Mouse (Mus musculus): ENCODE measurements around the gene Ippk. TPM values are rescaled to one million over a fixed set of nuclear protein-coding genes. Genes with fewer than 3 reads are reported as not detected.

The Ippk gene
- total and polyA plus RNA-seq, 2 experiments from 2014 or later: 10.9 to 11.9 TPM

DNA sequence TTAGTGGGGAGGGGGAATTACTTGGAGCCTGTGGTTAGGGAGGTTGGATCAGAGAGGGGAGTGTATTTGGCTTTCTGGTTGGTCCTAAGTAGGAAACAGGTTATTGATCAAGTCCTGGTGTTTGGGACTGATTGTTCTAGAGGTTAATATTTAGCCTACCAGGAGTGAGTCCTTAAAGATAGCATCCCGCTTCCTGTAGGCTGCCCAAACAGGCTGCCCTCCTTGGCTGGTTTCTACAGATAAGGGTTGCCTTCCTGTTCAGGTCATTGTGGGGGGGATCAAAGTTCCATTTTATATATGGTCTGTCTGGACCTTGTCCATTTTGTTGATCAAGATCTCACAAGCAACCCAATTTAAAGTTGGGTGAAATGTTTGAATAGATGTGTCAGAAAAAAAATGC is 27.5 kb upstream of the Ippk start:
- 93% methylated on average over 1 of the region's 1 CpGs for WGBS
- Histone ChIP-seq H3K9ac (replicated peaks; ENCODE audit: low read length, poor library complexity, severe bottlenecking) (no peak overlapping the region), H3K4me3 (ENCODE audit: low read depth, low read length) (no peak overlapping the region), H3K4me1 (ENCODE audit: insufficient read depth, low read length) (no peaks in the 10 kb centered on the region), H3K27me3 (ENCODE audit: insufficient read depth, low read length) (no peaks in the 10 kb centered on the region), H3K9me3 (ENCODE audit: low read length) (no peaks in the 10 kb centered on the region), H3K27ac (ENCODE audit: low read depth, low read length) (no peak overlapping the region), H3K36me3 (ENCODE audit: insufficient read depth, low read length) (no peaks in the 10 kb centered on the region), H3K4me2 (ENCODE audit: low read depth, low read length, poor library complexity, severe bottlenecking) (no peak overlapping the region)
- no peak for TF ChIP-seq CTCF (IDR thresholded peaks at IDR 0.05)
- no peak for DNase-seq (ENCODE audit: low spot score)
- ATAC-seq (ENCODE audit: low FRiP score): no peak

DNA sequence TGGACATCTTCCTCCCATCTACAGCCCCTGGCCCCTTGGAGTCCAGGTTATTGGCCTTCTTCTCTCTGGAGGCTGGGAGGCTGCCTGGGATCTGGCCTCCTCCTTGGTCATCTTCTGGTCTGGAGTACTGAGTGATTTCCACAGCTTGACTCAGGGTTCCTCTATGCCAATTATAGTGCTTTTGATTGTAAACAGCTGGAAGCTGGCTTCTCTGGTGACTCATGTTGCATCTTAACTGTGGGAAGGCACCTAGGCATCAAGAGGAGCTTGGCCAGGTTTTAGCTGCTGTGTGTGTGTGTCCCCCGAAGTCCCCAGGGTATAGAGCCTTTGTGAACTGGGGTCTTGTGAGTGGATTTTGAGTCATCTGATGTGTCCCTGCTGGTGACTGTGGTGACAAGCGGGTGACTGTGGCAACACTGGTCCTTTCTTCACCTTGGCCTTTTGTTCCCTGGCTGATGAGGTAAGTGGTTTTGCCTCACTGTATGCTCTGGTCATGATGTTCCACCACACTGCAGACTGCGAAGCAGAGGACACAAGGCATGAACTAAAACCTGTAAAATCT is 26.1 kb upstream of the Ippk start:
- Histone ChIP-seq H3K27ac (ENCODE audit: low read depth, low read length) (no peak overlapping the region), H3K36me3 (ENCODE audit: insufficient read depth, low read length) (no peaks in the 10 kb centered on the region), H3K4me2 (ENCODE audit: low read depth, low read length, poor library complexity, severe bottlenecking) (no peak overlapping the region), H3K4me1 (ENCODE audit: insufficient read depth, low read length) (no peaks in the 10 kb centered on the region), H3K4me3 (ENCODE audit: low read depth, low read length) (no peak overlapping the region), H3K27me3 (ENCODE audit: insufficient read depth, low read length) (no peaks in the 10 kb centered on the region), H3K9me3 (ENCODE audit: low read length) (no peaks in the 10 kb centered on the region), H3K9ac (replicated peaks; ENCODE audit: low read length, poor library complexity, severe bottlenecking) (no peak overlapping the region)
- no peak for DNase-seq (ENCODE audit: low spot score)
- no peak for TF ChIP-seq CTCF (IDR thresholded peaks at IDR 0.05)
- 98% methylated on average over 3 of the region's 3 CpGs for WGBS
- no peak for ATAC-seq (ENCODE audit: low FRiP score)

DNA sequence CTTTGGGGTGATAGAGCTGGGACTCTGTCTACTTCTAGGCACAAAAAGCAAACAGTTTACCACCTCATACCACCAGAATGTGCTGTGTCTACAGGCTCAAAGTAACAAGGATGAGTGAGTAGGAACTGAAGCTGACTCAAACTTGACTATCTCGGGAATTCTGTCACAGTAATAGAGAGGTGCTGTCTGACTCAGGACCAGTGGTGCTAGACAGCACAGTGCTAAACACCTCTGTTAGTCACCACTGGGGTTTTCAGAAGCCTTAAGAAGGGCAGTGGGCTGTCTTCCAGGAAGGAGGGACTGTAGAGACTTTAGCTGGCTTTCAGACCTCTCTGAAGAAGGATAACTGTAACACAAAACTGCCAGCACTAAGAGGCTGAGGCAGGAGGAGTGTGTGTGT is 24.3 kb upstream of the Ippk start:
- Histone ChIP-seq H3K4me1 (ENCODE audit: insufficient read depth, low read length) (no peaks in the 10 kb centered on the region), H3K27ac (ENCODE audit: low read depth, low read length) (no peak overlapping the region), H3K4me3 (ENCODE audit: low read depth, low read length) (no peak overlapping the region), H3K27me3 (ENCODE audit: insufficient read depth, low read length) (no peaks in the 10 kb centered on the region), H3K9me3 (ENCODE audit: low read length) (no peaks in the 10 kb centered on the region), H3K36me3 (ENCODE audit: insufficient read depth, low read length) (no peaks in the 10 kb centered on the region), H3K9ac (replicated peaks; ENCODE audit: low read length, poor library complexity, severe bottlenecking) (no peak overlapping the region), H3K4me2 (ENCODE audit: low read depth, low read length, poor library complexity, severe bottlenecking) (no peak overlapping the region)
- DNase-seq (ENCODE audit: low spot score) (no peak), ATAC-seq (ENCODE audit: low FRiP score) (no peak)
- 70% methylated on average over 1 of the region's 1 CpGs for WGBS
- no peak for TF ChIP-seq CTCF (IDR thresholded peaks at IDR 0.05)

DNA sequence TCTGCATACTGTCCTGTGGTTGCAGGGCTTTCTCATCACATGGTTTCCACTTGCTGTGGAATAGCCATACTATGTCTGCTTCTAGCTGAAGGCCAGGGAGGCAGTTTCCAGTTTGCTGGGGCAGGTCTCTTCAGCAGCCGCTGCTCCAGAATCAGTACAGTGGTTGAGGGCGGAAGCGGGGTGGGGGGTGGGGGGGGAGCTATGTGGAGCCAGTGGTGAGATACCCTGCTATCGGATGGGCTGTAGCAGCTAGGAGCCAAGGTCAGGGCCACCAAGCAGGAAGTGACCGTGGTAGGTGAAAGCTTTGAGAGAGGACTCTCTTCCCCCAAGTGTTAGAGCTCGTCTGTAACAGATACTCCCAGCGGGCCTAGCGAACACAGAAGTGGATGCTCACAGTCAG is 22.9 kb upstream of the Ippk start:
- no peak overlapping the region for H3K9ac ChIP-seq (replicated peaks; ENCODE audit: low read length, poor library complexity, severe bottlenecking)
- H3K27ac ChIP-seq (ENCODE audit: low read depth, low read length): no peak overlapping the region
- ATAC-seq (ENCODE audit: low FRiP score) (no peak), DNase-seq (ENCODE audit: low spot score) (no peak)
- H3K4me2 ChIP-seq (ENCODE audit: low read depth, low read length, poor library complexity, severe bottlenecking): no peak overlapping the region
- H3K9me3 ChIP-seq (ENCODE audit: low read length): no peaks in the 10 kb centered on the region
- no peaks in the 10 kb centered on the region for H3K36me3 ChIP-seq (ENCODE audit: insufficient read depth, low read length)
- 86% methylated on average over 8 of the region's 8 CpGs for WGBS
- H3K27me3 ChIP-seq (ENCODE audit: insufficient read depth, low read length): no peaks in the 10 kb centered on the region
- no peaks in the 10 kb centered on the region for H3K4me1 ChIP-seq (ENCODE audit: insufficient read depth, low read length)
- no peak for TF ChIP-seq CTCF (IDR thresholded peaks at IDR 0.05)
- H3K4me3 ChIP-seq (ENCODE audit: low read depth, low read length): no peak overlapping the region

DNA sequence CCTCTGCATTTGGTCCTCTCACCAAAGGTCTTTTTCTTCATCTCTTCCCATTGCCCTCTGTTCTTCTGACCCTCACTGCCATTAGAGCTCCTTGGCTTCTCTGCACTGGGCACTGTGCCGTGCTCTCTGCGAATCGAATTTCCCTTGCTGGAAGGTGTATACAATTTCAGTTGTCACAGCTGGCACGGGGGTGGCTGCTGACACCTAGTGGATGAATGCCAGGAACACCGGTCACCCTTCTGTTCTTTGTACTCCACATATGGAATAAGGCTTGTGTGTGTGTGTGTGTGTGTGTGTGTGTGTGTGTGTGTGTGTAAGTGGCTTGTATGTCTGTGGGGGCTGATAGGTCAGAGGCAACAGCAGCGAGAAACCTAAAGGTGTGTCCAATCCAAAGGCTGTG is 20.9 kb upstream of the Ippk start:
- Histone ChIP-seq H3K4me3 (ENCODE audit: low read depth, low read length) (no peak overlapping the region), H3K4me1 (ENCODE audit: insufficient read depth, low read length) (no peaks in the 10 kb centered on the region), H3K36me3 (ENCODE audit: insufficient read depth, low read length) (no peaks in the 10 kb centered on the region), H3K27me3 (ENCODE audit: insufficient read depth, low read length) (no peaks in the 10 kb centered on the region), H3K9ac (replicated peaks; ENCODE audit: low read length, poor library complexity, severe bottlenecking) (no peak overlapping the region), H3K4me2 (ENCODE audit: low read depth, low read length, poor library complexity, severe bottlenecking) (no peak overlapping the region), H3K27ac (ENCODE audit: low read depth, low read length) (no peak overlapping the region), H3K9me3 (ENCODE audit: low read length) (no peaks in the 10 kb centered on the region)
- peak; percentile 90 for TF ChIP-seq CTCF (IDR thresholded peaks at IDR 0.05)
- ATAC-seq (ENCODE audit: low FRiP score) (peak; percentile 86), DNase-seq (ENCODE audit: low spot score) (peak; percentile 83)
- 47% methylated on average over 6 of the region's 6 CpGs for WGBS

DNA sequence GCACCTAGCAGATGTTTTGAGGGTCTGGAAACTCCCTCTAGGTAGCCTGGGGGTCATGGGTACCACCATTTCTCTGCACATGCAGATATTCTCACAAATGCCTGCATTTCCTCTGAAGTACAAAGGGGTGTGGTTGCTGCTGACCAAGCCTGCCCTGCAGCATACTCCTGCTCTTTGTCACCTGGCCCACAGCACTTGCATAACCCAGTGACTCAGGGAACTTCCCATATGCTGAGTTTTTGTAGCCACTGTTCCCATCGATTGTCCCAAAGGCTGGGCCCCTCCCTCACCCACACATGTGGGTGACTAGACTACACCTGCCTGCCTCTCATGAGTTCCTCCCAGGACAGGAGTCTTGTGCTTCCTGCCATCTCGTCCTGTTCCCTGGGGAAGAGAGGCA is 18.4 kb upstream of the Ippk start:
- H3K27ac ChIP-seq (ENCODE audit: low read depth, low read length): no peak overlapping the region
- no peak overlapping the region for H3K9ac ChIP-seq (replicated peaks; ENCODE audit: low read length, poor library complexity, severe bottlenecking)
- no peak for ATAC-seq (ENCODE audit: low FRiP score)
- H3K27me3 ChIP-seq (ENCODE audit: insufficient read depth, low read length): no peaks in the 10 kb centered on the region
- 77% methylated on average over 2 of the region's 2 CpGs for WGBS
- no peak for DNase-seq (ENCODE audit: low spot score)
- no peak overlapping the region for H3K4me2 ChIP-seq (ENCODE audit: low read depth, low read length, poor library complexity, severe bottlenecking)
- no peak overlapping the region for H3K4me3 ChIP-seq (ENCODE audit: low read depth, low read length)
- TF ChIP-seq CTCF (IDR thresholded peaks at IDR 0.05): no peak
- no peaks in the 10 kb centered on the region for H3K36me3 ChIP-seq (ENCODE audit: insufficient read depth, low read length)
- H3K4me1 ChIP-seq (ENCODE audit: insufficient read depth, low read length): no peaks in the 10 kb centered on the region
- H3K9me3 ChIP-seq (ENCODE audit: low read length): no peaks in the 10 kb centered on the region
